Mouse (Mus musculus): ENCODE data around the gene Akap9.
"Not testable (repeated sequence)": the region's sequence is repeated elsewhere in the genome, so short reads cannot be mapped to it uniquely, and the experiment has no call there.

Gene Akap9

DNA sequence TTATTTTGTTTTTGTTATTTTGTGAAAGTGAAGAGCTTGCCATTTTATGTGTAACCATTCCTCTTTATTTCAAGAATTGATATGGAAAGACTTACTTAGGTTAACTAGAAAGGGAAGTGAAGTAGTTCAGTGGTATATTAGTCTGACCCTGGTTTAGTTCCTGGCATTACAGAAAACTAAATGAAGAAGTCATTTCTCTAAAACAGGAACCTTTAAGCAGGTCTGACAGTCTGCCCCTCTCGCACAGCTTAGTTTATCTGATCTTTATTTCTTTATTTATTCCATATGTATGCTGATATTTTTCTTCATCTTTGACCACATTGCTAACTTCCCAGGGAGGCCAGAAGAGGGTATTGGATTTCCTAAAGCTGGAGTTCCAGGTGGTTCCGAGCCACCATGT, 113.1 kb downstream of the Akap9 start:
- DNase-seq = no peak

GRCm38 (mm10) chr5:4060313-4060712, 132.5 kb downstream of the Akap9 start:
- no peak for DNase-seq

- DNase-seq = no peak
Measured at GRCm38 (mm10) chr5:4066476-4067115, 138.7 kb downstream of the Akap9 start.

GRCm38 (mm10) chr5:4067203-4067602, 139.3 kb downstream of the Akap9 start:
- no peak for DNase-seq

GRCm38 (mm10) chr5:4079086-4079485, 151.2 kb downstream of the Akap9 start:
- DNase-seq = no peak

DNA sequence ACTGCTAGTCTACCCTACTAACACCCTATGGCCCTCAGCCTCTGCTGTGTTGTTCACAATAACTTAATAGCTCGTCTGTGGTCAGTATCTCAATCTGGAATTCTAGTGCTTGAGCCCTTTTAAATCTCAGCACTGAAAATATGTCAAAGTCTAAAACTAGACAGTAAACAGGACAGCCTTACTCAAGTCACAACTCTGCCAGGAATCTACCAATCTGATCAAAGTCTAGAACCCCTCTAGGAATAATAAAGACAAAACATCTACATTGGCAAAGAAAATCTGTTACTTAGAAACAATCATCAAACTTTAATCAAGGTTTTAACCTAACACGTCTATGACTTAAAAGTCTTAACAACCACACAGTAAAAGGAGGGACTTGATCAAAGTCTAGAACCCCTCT, 153.0 kb downstream of the Akap9 start:
- no peak for DNase-seq

GRCm38 (mm10) chr5:4081513-4081912, 153.7 kb downstream of the Akap9 start:
- no peak for DNase-seq

- no peak for DNase-seq
Measured at GRCm38 (mm10) chr5:4084948-4085347, 157.1 kb downstream of the Akap9 start.

DNA sequence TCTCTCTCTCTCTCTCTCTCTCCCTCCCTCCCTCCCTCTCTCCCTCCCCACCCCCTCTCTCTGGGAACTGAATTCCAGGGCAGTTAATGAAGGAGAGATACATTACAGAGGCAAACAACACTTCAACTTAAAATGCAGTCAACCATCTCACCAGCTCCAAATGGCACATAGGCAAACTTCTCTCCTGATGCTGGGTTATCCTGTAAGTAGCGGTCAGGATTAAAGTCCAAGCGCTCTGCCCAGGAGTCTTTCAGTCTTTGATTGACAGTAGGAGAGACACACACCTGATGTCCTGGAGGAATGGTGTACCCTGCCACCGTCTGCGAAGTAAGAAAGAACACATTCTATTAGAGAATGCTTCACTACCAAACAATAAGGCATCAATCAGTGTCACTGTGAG, 158.5 kb downstream of the Akap9 start:
- peak in 1 of 2 experiments; percentile 30 for DNase-seq

DNA sequence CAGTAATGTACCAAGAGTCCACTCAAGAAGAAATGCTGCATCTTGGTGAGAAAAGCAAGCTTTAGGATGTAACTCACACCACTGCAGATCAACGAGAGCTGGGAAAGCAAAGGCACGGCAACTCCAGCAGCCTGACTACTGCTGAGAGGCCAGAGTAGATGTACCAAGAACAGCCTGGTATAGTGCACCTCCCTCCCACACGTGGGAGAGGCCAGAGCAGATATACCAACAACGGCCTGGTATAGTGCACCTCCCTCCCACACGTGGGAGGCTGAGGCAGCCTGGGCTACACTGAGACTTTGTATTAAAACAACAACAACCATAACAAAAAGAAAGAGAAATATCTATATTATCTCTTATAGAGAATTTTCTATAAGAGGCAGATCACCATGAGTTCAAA, 160.3 kb downstream of the Akap9 start:
- DNase-seq = no peak

GRCm38 (mm10) chr5:4094471-4094870, 166.6 kb downstream of the Akap9 start:
- DNase-seq = no peak

- DNase-seq = no peak
Measured at GRCm38 (mm10) chr5:4101031-4101430, 173.2 kb downstream of the Akap9 start.

DNA sequence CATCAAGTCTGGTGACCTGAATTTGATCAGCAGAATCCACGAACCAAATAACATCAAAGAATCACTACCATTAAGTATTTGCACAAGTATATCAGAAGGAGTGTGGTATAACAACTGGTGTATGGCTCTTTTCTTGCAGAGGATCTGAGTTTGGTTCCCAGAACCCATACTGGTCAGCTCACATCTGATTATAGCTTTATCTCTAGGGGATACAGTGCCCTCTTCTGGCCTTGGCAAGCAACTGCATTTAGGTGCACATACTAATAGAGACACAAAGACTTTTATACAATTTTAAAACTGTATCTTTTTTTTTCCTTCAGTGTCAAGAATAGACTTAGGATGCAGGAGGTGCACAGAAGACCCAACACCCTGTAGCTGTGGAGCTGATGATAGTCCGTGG, 173.9 kb downstream of the Akap9 start:
- DNase-seq = no peak

GRCm38 (mm10) chr5:4103626-4104340, 175.9 kb downstream of the Akap9 start:
- no peak for DNase-seq

DNA sequence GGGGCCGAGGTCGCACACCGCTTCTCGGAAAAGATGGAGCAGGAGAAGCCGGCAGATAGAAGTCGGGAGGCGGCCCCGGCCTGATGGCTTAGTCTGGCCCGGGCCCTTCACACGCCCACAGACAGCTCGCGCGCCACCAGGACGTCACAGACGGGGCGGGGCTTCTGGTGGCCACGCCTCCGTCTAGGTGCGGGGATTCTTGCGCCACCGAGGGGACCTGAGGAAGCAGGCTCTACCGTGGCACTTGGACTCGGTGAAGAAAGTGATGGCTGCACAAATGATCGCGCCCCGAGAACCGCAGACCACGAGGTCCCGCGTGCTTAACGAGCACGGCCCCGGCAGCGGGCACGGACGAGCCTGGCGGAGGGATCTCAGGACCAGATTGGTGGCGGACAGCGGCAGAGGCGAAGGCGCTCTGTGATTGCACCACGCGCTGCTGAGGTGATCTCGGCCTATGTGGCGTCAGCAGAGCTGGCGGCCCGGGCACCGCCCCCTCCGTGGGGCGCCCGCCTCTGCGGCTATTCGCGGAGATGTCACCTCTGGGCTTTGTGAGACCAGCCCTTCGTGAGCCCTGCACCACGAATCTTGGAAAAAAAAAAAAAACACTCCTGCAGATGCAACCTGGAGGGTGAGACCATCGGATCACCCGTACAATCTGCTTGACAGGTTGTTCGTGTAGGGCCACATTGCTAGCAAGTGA, 176.6 kb downstream of the Akap9 start, which contains the start of gene Cyp51:
Gene Cyp51 (minus strand): TSS at position 406 of the 700 bp plus-strand sequence.
- DNase-seq = peak; percentile 90 to 94

- no peak for DNase-seq
Measured at GRCm38 (mm10) chr5:4105651-4106186, 177.9 kb downstream of the Akap9 start.

DNA sequence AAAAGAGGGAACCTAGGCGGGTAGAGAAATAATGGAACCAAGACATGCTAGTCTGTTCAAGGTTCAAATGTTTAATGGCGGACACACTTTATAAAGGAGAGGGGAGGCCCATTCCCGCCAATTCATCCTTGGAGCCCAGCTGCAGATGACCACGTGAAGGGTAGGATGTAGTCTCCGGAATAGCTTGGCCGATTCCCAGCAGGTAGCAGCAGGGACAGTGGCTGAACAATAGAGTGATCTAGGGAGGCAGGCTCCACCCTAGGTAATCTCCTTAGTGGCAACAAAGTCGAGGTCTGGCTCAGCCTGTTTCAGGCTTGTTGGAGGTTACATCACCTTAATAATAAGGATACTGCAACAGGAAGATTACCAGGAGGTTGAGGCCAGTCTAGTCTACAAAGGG, 179.2 kb downstream of the Akap9 start:
- not testable (repeated sequence) for DNase-seq

DNA sequence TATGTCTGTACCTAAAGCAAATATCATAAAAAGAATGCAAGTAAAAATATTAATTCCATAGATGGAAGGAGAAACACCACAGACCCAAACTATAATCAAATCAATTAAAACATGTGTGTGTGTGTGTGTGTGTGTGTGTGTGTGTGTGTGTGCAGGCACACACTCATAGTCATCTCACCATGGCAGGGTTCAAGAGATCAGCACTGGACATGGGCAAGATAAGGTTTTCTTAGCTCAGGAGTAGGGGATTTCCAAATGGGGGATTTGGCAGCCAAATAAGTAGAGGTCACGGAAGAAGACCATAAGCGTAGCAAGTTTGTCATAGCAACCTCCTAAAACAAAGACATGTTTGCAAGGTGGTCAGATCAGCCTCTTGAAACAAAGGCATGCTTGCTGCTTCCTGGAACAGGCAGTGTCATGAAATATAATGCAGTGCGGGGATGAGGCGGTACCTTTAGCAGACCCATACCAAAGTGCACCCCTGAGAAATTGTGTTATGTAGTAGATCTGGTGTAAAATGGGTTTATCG, 184.8 kb downstream of the Akap9 start:
- no peak for DNase-seq
